In the genomic region with DNA sequence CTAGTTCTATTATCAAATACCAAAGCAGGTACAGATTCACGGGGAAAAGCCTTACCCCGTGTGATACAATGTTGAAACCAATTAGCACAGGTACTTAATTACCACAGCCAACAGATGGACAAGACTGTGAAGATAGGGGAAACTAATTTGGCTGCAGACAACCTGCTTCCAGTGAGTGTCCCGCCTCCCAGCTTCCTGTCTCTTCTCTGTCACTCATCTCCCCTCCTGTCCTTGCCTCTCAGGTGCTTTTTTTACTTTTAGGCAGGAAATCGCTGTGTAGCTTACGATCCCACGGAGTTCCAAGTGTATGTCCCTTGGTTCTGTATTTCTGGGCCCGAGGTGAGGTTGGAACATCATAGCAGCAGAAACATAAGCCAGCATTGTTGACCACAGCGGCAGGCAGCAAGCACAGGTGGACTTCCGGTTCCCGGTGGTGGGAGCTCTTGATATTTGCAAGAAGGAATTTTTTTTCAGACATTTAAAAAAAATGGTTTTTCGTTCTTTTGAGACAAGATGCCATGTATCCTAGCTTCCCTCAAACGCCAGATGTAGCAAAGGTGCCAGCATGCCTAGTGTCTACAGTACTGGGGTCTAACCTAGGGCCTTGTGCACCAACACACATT, we compare ENCODE assay signal across 23 mouse cellular contexts. TPM values are rescaled to one million over a fixed set of nuclear protein-coding genes. Genes with fewer than 3 reads are reported as not detected.
DNase-seq lines count a peak whose midpoint lies in the region; ATAC-seq and TF ChIP-seq lines count a peak whose summit lies in the region.
"Had no signal": no experiment of that assay in that cellular context is flagged by ENCODE, and none has a peak within 500 bp of the region (broad histone marks: within the 10 kb centered on the region; RNA-seq: fewer than 3 reads in every experiment).

No protein-coding gene starts in this region.

- 80% methylated on average over 12 of the region's 12 CpGs for WGBS in liver, embryonic 11.5 days
- WGBS in liver, embryonic 12.5 days (ENCODE audit: insufficient replicate concordance), result 67% methylated on average over 12 of the region's 12 CpGs
- WGBS in liver, postnatal 0 days (ENCODE audit: insufficient replicate concordance), result 83% methylated on average over 12 of the region's 12 CpGs
- WGBS in midbrain, embryonic 14.5 days, result 93% methylated on average over 12 of the region's 12 CpGs

- no peak; the same call in 1 of the 2 replicates for ATAC-seq in liver, embryonic 11.5 days (replicated peaks; ENCODE audit: low FRiP score)
- ATAC-seq in liver, embryonic 12.5 days, result no peak; the same call in 1 of the 2 replicates
- no peak for ATAC-seq in liver, postnatal 0 days
- no peak for ATAC-seq in midbrain, embryonic 14.5 days (ENCODE audit: low FRiP score, low TSS enrichment)
- ATAC-seq: forebrain, embryonic 16.5 days; midbrain, embryonic 15.5 days had no signal

- no peak for TF ChIP-seq CTCF in liver, postnatal 0 days (IDR thresholded peaks at IDR 0.05; ENCODE audit: low read depth)

- no peak overlapping the region for H3K9ac ChIP-seq in liver, embryonic 11.5 days (ENCODE audit: low read depth, low read length)
- peak overlapping the region; percentile 40; the same call in 1 of the 2 replicates for H3K9ac ChIP-seq in liver, embryonic 12.5 days
- no peak overlapping the region for H3K9ac ChIP-seq in liver, postnatal 0 days (replicated peaks)
- no peak overlapping the region for H3K9ac ChIP-seq in midbrain, embryonic 14.5 days (replicated peaks; ENCODE audit: low read length)
- H3K9ac ChIP-seq: embryonic facial prominence, embryonic 15.5 days; heart, embryonic 12.5 days; hindbrain, embryonic 13.5 days; kidney, embryonic 15.5 days; limb, embryonic 13.5 days; midbrain, embryonic 15.5 days; neural tube, embryonic 15.5 days had no signal

- no peaks in the 10 kb centered on the region for H3K27me3 ChIP-seq in liver, embryonic 11.5 days (replicated peaks; ENCODE audit: control insufficient read depth, insufficient read depth, low read length)
- no peaks in the 10 kb centered on the region for H3K27me3 ChIP-seq in liver, embryonic 12.5 days (replicated peaks)
- no peaks in the 10 kb centered on the region for H3K27me3 ChIP-seq in liver, postnatal 0 days (ENCODE audit: insufficient read depth, low read length)
- no peaks in the 10 kb centered on the region for H3K27me3 ChIP-seq in midbrain, embryonic 14.5 days (ENCODE audit: control insufficient read depth, insufficient read depth, low read length)
- H3K27me3 ChIP-seq: CH12.LX; embryonic facial prominence, embryonic 15.5 days; heart, embryonic 12.5 days; hindbrain, embryonic 13.5 days; kidney, embryonic 15.5 days; limb, embryonic 13.5 days; midbrain, embryonic 15.5 days; neural tube, embryonic 15.5 days had no signal

- peaks cover 33% of the 10 kb centered on the region for H3K4me1 ChIP-seq in liver, embryonic 11.5 days (replicated peaks; ENCODE audit: control insufficient read depth, insufficient read depth, low read length)
- H3K4me1 ChIP-seq in liver, embryonic 12.5 days, result peaks cover 63% of the 10 kb centered on the region
- H3K4me1 ChIP-seq in liver, postnatal 0 days (ENCODE audit: insufficient read depth), result peaks cover 31% of the 10 kb centered on the region
- H3K4me1 ChIP-seq in midbrain, embryonic 14.5 days (ENCODE audit: control insufficient read depth, insufficient read depth, low read length), result no peaks in the 10 kb centered on the region
- H3K4me1 ChIP-seq: embryonic facial prominence, embryonic 15.5 days; forebrain, embryonic 10.5 days; kidney, embryonic 15.5 days; limb, embryonic 13.5 days had no signal

- H3K36me3 ChIP-seq in liver, embryonic 11.5 days (ENCODE audit: control insufficient read depth, insufficient read depth, low read length), result peaks cover 8% of the 10 kb centered on the region; the same call in 1 of the 2 replicates
- H3K36me3 ChIP-seq in liver, embryonic 12.5 days, result peaks cover 72% of the 10 kb centered on the region
- peaks cover 49% of the 10 kb centered on the region for H3K36me3 ChIP-seq in liver, postnatal 0 days (replicated peaks; ENCODE audit: insufficient read depth, low read length)
- 0 out of 2 replicates have a peak, but pooled peaks cover 9% of the 10 kb centered on the region for H3K36me3 ChIP-seq in midbrain, embryonic 14.5 days (ENCODE audit: control insufficient read depth, insufficient read depth, low read length)
- H3K36me3 ChIP-seq: midbrain, embryonic 15.5 days had no signal

- DNase-seq in liver, embryonic 11.5 days (ENCODE audit: low spot score), result no peak
- DNase-seq in liver (no peak), R1 (ENCODE audit: low read depth, low spot score) (peak; percentile 56)
- no peak for DNase-seq in liver, postnatal 0 days
- no peak for DNase-seq in midbrain, embryonic 14.5 days
- no peak for DNase-seq in ovary, postnatal 36 days (ENCODE audit: low spot score)
- no peak for DNase-seq in spleen, adult 12 weeks (ENCODE audit: low spot score)

- H3K4me3 ChIP-seq in liver, embryonic 11.5 days (ENCODE audit: low read depth, low read length), result no peak overlapping the region
- H3K4me3 ChIP-seq in liver, embryonic 12.5 days, result no peak overlapping the region
- no peak overlapping the region for H3K4me3 ChIP-seq in liver, postnatal 0 days (ENCODE audit: low read depth, low read length)
- no peak overlapping the region for H3K4me3 ChIP-seq in midbrain, embryonic 14.5 days (replicated peaks; ENCODE audit: low read depth, low read length)
- H3K4me3 ChIP-seq: embryonic facial prominence, embryonic 10.5 days; embryonic facial prominence, embryonic 15.5 days; forebrain, embryonic 10.5 days; heart, adult 2 months; heart, embryonic 12.5 days; hindbrain, embryonic 13.5 days; kidney, embryonic 15.5 days; layer of hippocampus, adult 2 months; limb, embryonic 13.5 days; midbrain, embryonic 15.5 days; neural tube, embryonic 15.5 days had no signal

- no peaks in the 10 kb centered on the region for H3K9me3 ChIP-seq in liver, embryonic 11.5 days (ENCODE audit: control insufficient read depth, low read length)
- no peaks in the 10 kb centered on the region for H3K9me3 ChIP-seq in liver, embryonic 12.5 days (replicated peaks)
- no peaks in the 10 kb centered on the region for H3K9me3 ChIP-seq in liver, postnatal 0 days (ENCODE audit: low read length)
- H3K9me3 ChIP-seq in midbrain, embryonic 14.5 days (ENCODE audit: control insufficient read depth, low read length), result no peaks in the 10 kb centered on the region
- H3K9me3 ChIP-seq: embryonic facial prominence, embryonic 10.5 days; embryonic facial prominence, embryonic 15.5 days; forebrain, embryonic 10.5 days; heart, embryonic 12.5 days; hindbrain, embryonic 13.5 days; kidney, embryonic 15.5 days; limb, embryonic 13.5 days; midbrain, embryonic 15.5 days; neural tube, embryonic 15.5 days had no signal

- H3K27ac ChIP-seq in liver, embryonic 11.5 days (ENCODE audit: low read depth, low read length), result peak overlapping the region; percentile 68
- H3K27ac ChIP-seq in liver, embryonic 12.5 days, result peak overlapping the region; percentile 86
- H3K27ac ChIP-seq in liver, postnatal 0 days (ENCODE audit: low read depth), result peak overlapping the region; percentile 70
- no peak overlapping the region for H3K27ac ChIP-seq in midbrain, embryonic 14.5 days (replicated peaks; ENCODE audit: low read depth, low read length)
- H3K27ac ChIP-seq: embryonic facial prominence, embryonic 10.5 days; embryonic facial prominence, embryonic 15.5 days; forebrain, embryonic 10.5 days; heart, adult 2 months; hindbrain, embryonic 13.5 days; kidney, embryonic 15.5 days; layer of hippocampus, adult 2 months; limb, embryonic 13.5 days; macrophage; midbrain, embryonic 15.5 days; neural tube, embryonic 15.5 days had no signal

- peak overlapping the region; percentile 32; the same call in 1 of the 2 replicates for H3K4me2 ChIP-seq in liver, embryonic 11.5 days
- peak overlapping the region; percentile 61 for H3K4me2 ChIP-seq in liver, embryonic 12.5 days
- peak overlapping the region; percentile 64 for H3K4me2 ChIP-seq in liver, postnatal 0 days (ENCODE audit: low read depth, low read length)
- H3K4me2 ChIP-seq in midbrain, embryonic 14.5 days (ENCODE audit: low read length), result no peak overlapping the region
- H3K4me2 ChIP-seq: embryonic facial prominence, embryonic 15.5 days; heart, embryonic 12.5 days; hindbrain, embryonic 13.5 days; kidney, embryonic 15.5 days; limb, embryonic 13.5 days; midbrain, embryonic 15.5 days; neural tube, embryonic 15.5 days had no signal

- TF ChIP-seq EP300 in liver, postnatal 0 days (IDR thresholded peaks at IDR 0.05; ENCODE audit: low read depth), result no peak

RNA-seq across cellular contexts. Expression of a gene that starts 39.2 kb away (rescaled TPM):
- polyA plus RNA-seq in liver, embryonic 11.5 days (2014; fragmentation: Nextera tagmentation; extraction: Ambion mirVana), result 4.3 and 4.8 TPM in 2 replicates
- polyA plus RNA-seq in liver, embryonic 12.5 days (2016; fragmentation: Nextera tagmentation; extraction: Ambion mirVana), result 7.1 and 7.7 TPM in 2 replicates
- 93.3 and 104 TPM in 2 replicates for polyA plus RNA-seq in liver, postnatal 0 days (2015; fragmentation: Nextera tagmentation; extraction: Ambion mirVana)
- polyA plus RNA-seq in midbrain, embryonic 14.5 days (2014; fragmentation: Nextera tagmentation; extraction: Ambion mirVana), result 0.20 TPM in 1 of 2 replicates, not detected in the other
- polyA plus RNA-seq: C2C12; embryonic facial prominence, embryonic 10.5 days; midbrain, embryonic 15.5 days had no signal

Comparison
In these comparisons a context has a peak if more than half of its experiments do, and no peak if none do; other contexts are left out.
1. RNA of a gene that starts 39.2 kb away (polyA plus RNA-seq): 93.3 to 104 TPM in liver, postnatal 0 days; 7.1 to 7.7 TPM in liver, embryonic 12.5 days, 4.3 to 4.8 TPM in liver, embryonic 11.5 days and 0.20 TPM in midbrain, embryonic 14.5 days; every median in the first group is over 10 times any median in the second.